Mouse (Mus musculus) liver, postnatal 0 days (tissue): ENCODE measurements at regions not wholly inside any gene's neighbourhood (a gene's known extent, or its start where the extent isn't known, plus 50 kb on each side); places are given as distances from the start of the nearest gene placed in this dataset.

ENCODE experiments used
- ATAC-seq: fragments of 200-750 bp; cut with Nextera tagmentation; 2 replicates; pipeline ENCODE4 v1.8.0; 2017; ENCODE audit warnings: mild to moderate bottlenecking, moderate library complexity
- DNase-seq: peaks from one replicate; pipeline ENCODE4 v3.0.0-alpha.2; 2016
- H3K27ac ChIP-seq: fragments of 300-500 bp; sonication (generic); 2 replicates; pipeline ENCODE4 v1.5.1; 2014; ENCODE audit warnings: antibody characterized with exemption, moderate library complexity, mild to moderate bottlenecking, low read depth
- H3K27me3 ChIP-seq: fragments of 300-500 bp; sonication (generic); 2 replicates; pipeline ENCODE4 v1.6.1; 2014; ENCODE audit warnings: low read length, control low read depth, mixed read lengths; ENCODE audit not compliant: insufficient read depth
- H3K36me3 ChIP-seq: fragments of 300-500 bp; sonication (generic); replicated peaks from 2 replicates; pipeline ENCODE4 v1.6.1; 2014; ENCODE audit warnings: mild to moderate bottlenecking, control low read depth, low read length, moderate library complexity, mixed read lengths; ENCODE audit not compliant: insufficient read depth
- H3K4me1 ChIP-seq: fragments of 300-500 bp; sonication (generic); 2 replicates; pipeline ENCODE4 v1.6.1; 2014; ENCODE audit warnings: antibody characterized with exemption, mild to moderate bottlenecking, control low read depth; ENCODE audit not compliant: insufficient read depth
- H3K4me2 ChIP-seq: fragments of 300-500 bp; sonication (generic); 2 replicates; pipeline ENCODE4 v1.6.1; 2014; ENCODE audit warnings: low read depth, mild to moderate bottlenecking, low read length, moderate library complexity, mixed read lengths
- H3K4me3 ChIP-seq: fragments of 300-500 bp; sonication (generic); 2 replicates; pipeline ENCODE4 v1.5.1; 2014; ENCODE audit warnings: low read depth, low read length
- H3K9ac ChIP-seq: fragments of 300-500 bp; sonication (generic); replicated peaks from 2 replicates; pipeline ENCODE4 v1.6.1; 2014; ENCODE audit warnings: mild to moderate bottlenecking, moderate library complexity
- H3K9me3 ChIP-seq: fragments of 300-500 bp; sonication (generic); 2 replicates; pipeline ENCODE4 v1.6.1; 2016; ENCODE audit warnings: mild to moderate bottlenecking, control low read depth, low read length, mixed read lengths
- CTCF ChIP-seq: sonication (generic); IDR thresholded peaks from 2 replicates; pipeline ENCODE4 v1.5.1; 2016; ENCODE audit warnings: antibody characterized with exemption, low read depth
- EP300 ChIP-seq: IDR thresholded peaks from 2 replicates; pipeline ENCODE4 v1.6.1; 2016; ENCODE audit warnings: antibody characterized with exemption, low read depth, mild to moderate bottlenecking
- WGBS: fragments of 180-500 bp; shearing (Covaris S2); extraction: QIAGEN DNeasy Blood & Tissue Kit; methylation state at CpG from one replicate; pipeline ENCODE4 v1.1.7; 2014; ENCODE audit not compliant: insufficient replicate concordance; 5-methylcytosine and 5-hydroxymethylcytosine counted together

DNA sequence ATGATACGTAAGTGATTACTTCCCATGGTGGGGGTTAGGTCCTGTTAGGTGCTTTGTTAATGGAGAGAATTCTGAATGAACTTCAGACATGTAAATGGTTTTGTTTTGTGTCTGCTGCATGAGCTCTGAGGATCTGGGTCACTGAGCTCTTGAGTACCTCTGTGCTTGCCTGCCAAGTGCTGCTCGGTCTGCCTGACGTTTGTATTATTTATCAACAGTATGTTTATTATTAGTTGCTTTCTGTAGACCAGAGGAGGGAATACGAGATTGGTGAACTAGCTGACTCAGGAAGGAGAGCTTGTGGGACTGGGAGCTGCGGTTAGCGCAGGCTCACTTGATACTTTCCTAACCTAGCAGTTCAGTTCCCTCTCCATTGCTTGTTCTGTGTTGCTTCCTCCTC, 76.5 kb upstream of the Serp2 start:
- TF ChIP-seq CTCF = no peak
- TF ChIP-seq EP300 = no peak
- Histone ChIP-seq H3K4me1 (no peaks in the 10 kb centered on the region), H3K4me2 (no peak overlapping the region), H3K9ac (no peak overlapping the region), H3K27ac (no peak overlapping the region), H3K27me3 (0 out of 2 replicates have a peak, but pooled peaks cover 2% of the 10 kb centered on the region), H3K9me3 (no peaks in the 10 kb centered on the region), H3K36me3 (no peaks in the 10 kb centered on the region), H3K4me3 (no peak overlapping the region)
- WGBS = 70% methylated on average over 6 of the region's 6 CpGs
- DNase-seq (no peak), ATAC-seq (no peak)

DNA sequence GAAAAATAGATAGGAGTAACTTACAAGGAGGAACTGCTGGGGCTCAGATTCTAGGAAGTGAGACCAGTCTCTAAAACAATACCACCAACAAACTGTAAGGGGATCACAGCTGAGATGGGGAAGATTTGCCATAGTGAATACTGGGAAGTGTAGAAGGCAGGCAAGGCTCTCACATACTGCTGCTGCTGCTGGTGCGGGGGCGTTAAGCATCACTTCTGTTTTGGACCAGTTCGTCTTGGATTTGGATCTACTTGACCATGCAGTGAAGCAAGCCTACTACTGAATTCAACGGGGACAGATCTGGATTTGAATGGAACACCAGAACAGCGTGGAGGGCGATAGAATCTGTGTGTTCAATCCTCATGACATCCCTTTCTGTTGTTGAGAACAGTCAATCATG, 76.1 kb upstream of the Serp2 start:
- Histone ChIP-seq H3K4me1 (no peaks in the 10 kb centered on the region), H3K9me3 (no peaks in the 10 kb centered on the region), H3K9ac (no peak overlapping the region), H3K27ac (no peak overlapping the region), H3K4me3 (no peak overlapping the region), H3K4me2 (no peak overlapping the region), H3K36me3 (no peaks in the 10 kb centered on the region), H3K27me3 (0 out of 2 replicates have a peak, but pooled peaks cover 2% of the 10 kb centered on the region)
- ATAC-seq (no peak), DNase-seq (no peak)
- TF ChIP-seq EP300 (no peak), CTCF (no peak)
- WGBS = 76% methylated on average over 6 of the region's 6 CpGs

DNA sequence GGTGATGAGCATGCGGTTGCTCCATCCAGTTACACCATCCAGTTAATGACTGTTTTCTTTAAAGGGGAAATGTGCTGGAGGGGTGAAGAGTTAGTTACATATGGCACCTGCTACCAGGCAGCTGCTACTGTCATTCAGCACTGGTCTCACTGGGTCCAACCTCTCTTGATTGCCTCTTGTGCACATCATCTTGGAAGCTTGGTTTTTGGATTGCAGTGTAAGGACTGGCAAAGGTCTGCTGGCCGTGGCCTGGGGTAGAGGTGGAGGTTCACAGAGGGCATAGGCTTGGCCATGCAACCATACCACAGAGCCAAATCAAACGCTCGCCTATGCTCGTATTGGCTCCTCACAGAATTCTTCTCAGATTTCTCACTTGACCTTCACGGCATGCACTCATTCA, 75.1 kb upstream of the Serp2 start:
- 0 out of 2 replicates have a peak, but pooled peaks cover 2% of the 10 kb centered on the region for H3K27me3 ChIP-seq

DNA sequence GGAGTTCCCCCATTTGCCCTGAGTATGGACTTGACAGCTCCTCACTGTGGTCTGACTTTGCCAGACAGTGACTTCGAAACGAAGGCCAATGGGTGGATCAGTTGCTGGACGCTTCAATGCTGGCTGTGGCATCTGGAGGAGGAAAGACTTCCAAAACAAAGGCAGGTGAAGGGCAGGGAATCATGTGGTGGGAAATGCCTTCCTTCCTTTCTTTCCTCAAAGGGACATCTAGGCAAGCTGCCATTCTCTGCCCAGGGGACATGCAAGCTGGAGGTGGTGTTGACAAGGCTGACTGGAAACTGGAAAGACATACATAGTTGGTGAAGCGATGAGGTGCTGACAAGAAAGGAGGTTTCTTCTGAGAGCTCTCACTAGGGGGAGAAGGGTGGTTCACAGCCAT, 74.5 kb upstream of the Serp2 start:
- Histone ChIP-seq H3K4me3 (no peak overlapping the region), H3K36me3 (no peaks in the 10 kb centered on the region), H3K27ac (no peak overlapping the region), H3K9ac (no peak overlapping the region), H3K27me3 (0 out of 2 replicates have a peak, but pooled peaks cover 2% of the 10 kb centered on the region), H3K4me2 (no peak overlapping the region), H3K4me1 (no peaks in the 10 kb centered on the region), H3K9me3 (no peaks in the 10 kb centered on the region)
- TF ChIP-seq EP300 (no peak), CTCF (no peak)
- ATAC-seq (no peak), DNase-seq (no peak)
- 79% methylated on average over 4 of the region's 4 CpGs for WGBS

More for the DNA sequence above, 75.1 kb upstream of the Serp2 start:
- H3K4me1 ChIP-seq = no peaks in the 10 kb centered on the region
- no peaks in the 10 kb centered on the region for H3K36me3 ChIP-seq
- WGBS = 83% methylated on average over 6 of the region's 6 CpGs
- no peaks in the 10 kb centered on the region for H3K9me3 ChIP-seq
- TF ChIP-seq EP300 (no peak), CTCF (no peak)
- H3K4me2 ChIP-seq = no peak overlapping the region
- ATAC-seq = no peak
- H3K4me3 ChIP-seq = no peak overlapping the region
- no peak for DNase-seq
- H3K9ac ChIP-seq = no peak overlapping the region
- no peak overlapping the region for H3K27ac ChIP-seq

DNA sequence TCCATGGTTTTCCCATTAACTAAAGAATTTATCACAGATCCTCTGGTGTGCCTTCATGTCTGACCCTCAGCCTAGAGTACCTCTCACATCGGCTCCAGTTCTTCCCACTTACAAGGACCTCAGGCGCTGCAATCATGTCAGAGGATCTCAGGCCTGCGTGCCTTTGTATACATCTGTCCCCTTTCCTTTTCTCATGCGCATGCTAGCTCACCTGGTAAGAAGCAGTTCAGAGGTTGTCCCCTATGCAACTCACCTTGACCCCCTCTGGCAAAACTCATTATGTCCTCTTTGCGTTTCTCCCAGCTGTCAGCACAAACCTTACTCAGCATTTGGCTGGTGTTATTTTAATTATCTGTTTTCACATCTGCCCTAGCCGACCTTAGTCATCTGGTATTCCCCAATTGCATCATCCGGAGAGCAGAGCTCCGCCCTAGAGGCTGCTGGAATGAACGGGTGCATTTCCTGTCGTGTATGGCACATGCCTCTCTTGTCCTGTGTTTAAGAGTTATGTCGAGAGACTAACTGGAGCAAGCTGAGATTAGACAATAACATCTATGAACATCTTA, 73.3 kb upstream of the Serp2 start:
- no peak overlapping the region for H3K27ac ChIP-seq
- H3K9ac ChIP-seq = no peak overlapping the region
- WGBS = 67% methylated on average over 11 of the region's 11 CpGs
- H3K4me3 ChIP-seq = no peak overlapping the region
- TF ChIP-seq EP300 (no peak), CTCF (no peak)
- no peak for DNase-seq
- H3K4me2 ChIP-seq = no peak overlapping the region
- H3K4me1 ChIP-seq = peaks cover 5% of the 10 kb centered on the region; the same call in 1 of the 2 replicates
- H3K36me3 ChIP-seq = no peaks in the 10 kb centered on the region
- no peaks in the 10 kb centered on the region for H3K9me3 ChIP-seq
- peak; percentile 33; the same call in 1 of the 2 replicates for ATAC-seq
- 0 out of 2 replicates have a peak, but pooled peaks cover 2% of the 10 kb centered on the region for H3K27me3 ChIP-seq

DNA sequence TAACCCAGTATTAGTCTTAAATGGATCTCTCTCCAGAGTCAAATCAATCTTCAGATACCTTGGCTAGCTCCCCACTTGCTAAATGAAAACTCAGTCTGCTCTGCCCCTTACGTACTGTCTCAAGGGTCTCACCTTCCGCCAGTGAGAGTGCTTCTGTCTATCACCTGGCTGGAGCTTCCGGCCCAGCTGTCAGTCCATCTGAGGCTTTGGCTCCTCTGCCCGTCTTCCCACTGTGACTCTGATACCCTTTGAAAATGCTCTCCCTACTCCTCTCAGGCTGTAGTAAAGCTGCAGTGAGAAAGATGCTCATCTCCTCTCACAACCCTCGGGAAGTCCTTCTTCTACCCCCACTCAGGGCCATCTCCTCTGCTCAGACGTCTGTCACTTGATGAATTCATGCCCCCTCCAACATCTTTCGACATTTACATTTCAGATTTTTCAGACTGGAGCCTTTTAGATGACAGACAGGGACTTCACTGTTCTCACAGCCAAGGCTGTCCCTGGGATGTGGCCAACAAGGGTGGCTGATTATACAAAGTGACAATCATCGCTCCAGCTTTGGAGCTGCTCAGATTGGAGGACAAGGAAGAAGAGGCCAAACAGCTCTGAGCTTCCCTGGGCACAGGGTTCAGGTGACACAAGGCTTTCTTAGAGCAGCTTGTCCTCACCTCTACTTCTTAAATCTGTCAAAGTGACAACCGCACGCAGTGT, 71.6 kb upstream of the Serp2 start:
- no peak for ATAC-seq
- 81% methylated on average over 10 of the region's 10 CpGs for WGBS
- H3K36me3 ChIP-seq = no peaks in the 10 kb centered on the region
- H3K9me3 ChIP-seq = no peaks in the 10 kb centered on the region
- TF ChIP-seq CTCF (no peak), EP300 (no peak)
- H3K4me1 ChIP-seq = peaks cover 12% of the 10 kb centered on the region
- 0 out of 2 replicates have a peak, but pooled peaks cover 2% of the 10 kb centered on the region for H3K27me3 ChIP-seq
- DNase-seq = no peak
- H3K4me2 ChIP-seq = no peak overlapping the region
- no peak overlapping the region for H3K9ac ChIP-seq
- H3K27ac ChIP-seq = no peak overlapping the region
- no peak overlapping the region for H3K4me3 ChIP-seq
